Comparison of ENCODE assay signal across 8 mouse cellular contexts in the genomic region with DNA sequence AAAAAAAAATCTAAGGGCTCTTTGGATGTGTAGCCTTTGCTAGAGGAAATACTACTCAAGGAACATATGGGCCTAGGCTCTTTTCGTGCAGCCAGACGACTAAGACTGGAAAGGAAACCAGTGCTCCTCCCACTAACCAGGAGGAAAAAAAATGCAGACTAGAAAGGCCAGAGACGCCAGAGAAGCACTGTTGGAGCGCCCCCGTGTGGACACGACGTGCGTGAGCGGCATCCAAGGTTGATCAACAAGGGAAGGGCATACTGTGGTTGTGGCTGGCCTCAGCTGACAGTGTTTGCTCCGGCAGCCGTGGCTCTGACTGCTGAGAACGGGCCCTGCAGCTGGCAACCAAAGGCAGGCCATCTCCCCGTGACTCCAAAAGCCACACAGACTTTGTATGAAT. TPM values are rescaled to one million over a fixed set of nuclear protein-coding genes. Genes with fewer than 3 reads are reported as not detected.
DNase-seq lines count a peak whose midpoint lies in the region; ATAC-seq and TF ChIP-seq lines count a peak whose summit lies in the region.

No protein-coding gene starts in this region.

- H3K9ac ChIP-seq in hindbrain, embryonic 16.5 days (ENCODE audit: low read depth, low read length): peak overlapping the region; percentile 59

- peaks cover 30% of the 10 kb centered on the region for H3K4me1 ChIP-seq in hindbrain, embryonic 16.5 days (ENCODE audit: control insufficient read depth, insufficient read depth, low read depth, low read length)

- no peaks in the 10 kb centered on the region for H3K27me3 ChIP-seq in hindbrain, embryonic 16.5 days (replicated peaks; ENCODE audit: control insufficient read depth, insufficient read depth, low read length)

- intact Hi-C loops in gastrocnemius, adult 2 months (cut with DNase I): loop anchor here (10.0 kb wide), 1 partner anchor 393 kb away; no protein-coding TSS in a partner anchor

- H3K4me2 ChIP-seq in hindbrain, embryonic 16.5 days (ENCODE audit: low read length): peak overlapping the region; percentile 50

- peak; percentile 96 for DNase-seq in ZHBTc4 (ENCODE audit: low read depth, low spot score)
- peak; percentile 96 to 98 for DNase-seq in cerebellum, postnatal 4 days (ENCODE audit: low spot score in 2 of 2)
- DNase-seq in gastrocnemius, adult 2 months: peak; percentile 96
- DNase-seq in left cerebral cortex, adult 11 months (ENCODE audit: low spot score): peak; percentile 92
- peak; percentile 98 for DNase-seq in lung, postnatal 36 days
- peak; percentile 93 for DNase-seq in retina, postnatal 1 day
- DNase-seq in thymus, postnatal 4 days: peak; percentile 94

- H3K9me3 ChIP-seq in hindbrain, embryonic 16.5 days (ENCODE audit: control insufficient read depth, low read length): no peaks in the 10 kb centered on the region

- under 1% methylated on average over 13 of the region's 13 CpGs for WGBS in hindbrain, embryonic 16.5 days

- peak; percentile 79 for ATAC-seq in hindbrain, embryonic 16.5 days

- peak; percentile 96; the same call in 1 of the 2 replicates for TF ChIP-seq CTCF in gastrocnemius, adult 2 months (IDR thresholded peaks at IDR 0.05)

- H3K27ac ChIP-seq in gastrocnemius, adult 2 months: peak overlapping the region; percentile 98
- H3K27ac ChIP-seq in hindbrain, embryonic 16.5 days (ENCODE audit: low read depth, low read length): peak overlapping the region; percentile 73

- peak overlapping the region; percentile 70 for H3K4me3 ChIP-seq in gastrocnemius, adult 2 months
- no peak overlapping the region; the same call in 1 of the 2 replicates for H3K4me3 ChIP-seq in hindbrain, embryonic 16.5 days (ENCODE audit: low read length)

- no peaks in the 10 kb centered on the region for H3K36me3 ChIP-seq in hindbrain, embryonic 16.5 days (ENCODE audit: control insufficient read depth, insufficient read depth, low read length)

RNA-seq across cellular contexts. Expression of gene Apol7a, which starts 30.8 kb away (rescaled TPM):
- 1 to 10 TPM in 1 of 2 experiments, under 1 TPM in 1; 0.31 to 1.2 TPM for total RNA-seq in gastrocnemius, adult 2 months (2021)
- not detected in 2 replicates for polyA plus RNA-seq in hindbrain, embryonic 16.5 days (2015; fragmentation: Nextera tagmentation; extraction: Ambion mirVana)

RNA-seq across cellular contexts. Expression of gene Apol9a, which starts 42.8 kb away (rescaled TPM):
- not detected for total RNA-seq in gastrocnemius, adult 2 months (2021)
- polyA plus RNA-seq in hindbrain, embryonic 16.5 days (2015; fragmentation: Nextera tagmentation; extraction: Ambion mirVana): 0.24 and 0.46 TPM in 2 replicates
